Mouse (Mus musculus): ENCODE measurements around the gene Faf2. TPM values are rescaled to one million over a fixed set of nuclear protein-coding genes. Genes with fewer than 3 reads are reported as not detected.

Faf2 gene
- polyA plus RNA-seq, 3 experiments from 2014 or later, result 71.0 to 88.8 (median 87.8) TPM

GRCm38 (mm10) chr13:54681291-54681690 lies 59.7 kb downstream of the Faf2 start:
- no peak for ATAC-seq

GRCm38 (mm10) chr13:54683301-54683700 lies 61.7 kb downstream of the Faf2 start:
- no peak for ATAC-seq

GRCm38 (mm10) chr13:54684140-54684896 lies 62.7 kb downstream of the Faf2 start:
- ATAC-seq, result no peak

- ATAC-seq, result no peak
Observed at GRCm38 (mm10) chr13:54685174-54685573, 63.6 kb downstream of the Faf2 start.

GRCm38 (mm10) chr13:54686139-54687053 lies 64.8 kb downstream of the Faf2 start:
- no peak for ATAC-seq

- peak; percentile 78 for ATAC-seq
Observed at GRCm38 (mm10) chr13:54687096-54687495, 65.5 kb downstream of the Faf2 start.

- peak; percentile 80 for ATAC-seq
Observed at GRCm38 (mm10) chr13:54687575-54688424, 66.2 kb downstream of the Faf2 start.

- ATAC-seq, result no peak
Observed at GRCm38 (mm10) chr13:54690151-54690740, 68.7 kb downstream of the Faf2 start.

GRCm38 (mm10) chr13:54691737-54692136 lies 70.2 kb downstream of the Faf2 start:
- no peak for ATAC-seq

- ATAC-seq, result no peak
Observed at GRCm38 (mm10) chr13:54692711-54693557, 71.3 kb downstream of the Faf2 start.

GRCm38 (mm10) chr13:54693558-54694347 lies 72.2 kb downstream of the Faf2 start, which contains the start of gene Rnf44:
Gene Rnf44, minus strand, starts transcription at chr13:54693907.
- ATAC-seq, result peak; percentile 90

GRCm38 (mm10) chr13:54694348-54695060 lies 72.9 kb downstream of the Faf2 start:
- peak; percentile 45 for ATAC-seq

GRCm38 (mm10) chr13:54695479-54696230 lies 74.1 kb downstream of the Faf2 start:
- ATAC-seq, result no peak

GRCm38 (mm10) chr13:54701243-54701642 lies 79.7 kb downstream of the Faf2 start, which contains the start of gene Cdhr2:
Gene Cdhr2, plus strand, starts transcription at chr13:54701461.
- ATAC-seq, result no peak

- no peak for ATAC-seq
Observed at GRCm38 (mm10) chr13:54702507-54702906, 80.9 kb downstream of the Faf2 start.

- ATAC-seq, result no peak
Observed at GRCm38 (mm10) chr13:54704890-54705289, 83.3 kb downstream of the Faf2 start.

GRCm38 (mm10) chr13:54710866-54711265 lies 89.3 kb downstream of the Faf2 start:
- no peak for ATAC-seq

Data from inflammation-experienced regulatory T-cells, adult 6 months (primary cell).